Mouse (Mus musculus) hindbrain, embryonic 14.5 days (tissue): Measurements from ENCODE around the gene Babam2. TPM values are rescaled to one million over a fixed set of nuclear protein-coding genes. Genes with fewer than 3 reads are reported as not detected.

Experiments
- ATAC-seq: fragments of 200-750 bp; cut with Nextera tagmentation; 2 replicates; pipeline ENCODE4 v1.8.0; 2017; ENCODE audit warnings: moderate number of reproducible peaks, mild to moderate bottlenecking, moderate TSS enrichment, moderate library complexity; ENCODE audit not compliant: low FRiP score
- DNase-seq: peaks from one replicate; pipeline ENCODE4 v3.0.0-alpha.2; 2015; ENCODE audit warnings: low spot score
- H3K27ac ChIP-seq: fragments of 300-500 bp; sonication (generic); 2 replicates; pipeline ENCODE4 v1.5.1; 2014; ENCODE audit warnings: mild to moderate bottlenecking, moderate library complexity
- H3K27me3 ChIP-seq: fragments of 300-500 bp; sonication (generic); 2 replicates; pipeline ENCODE4 v1.6.1; 2014; ENCODE audit warnings: mild to moderate bottlenecking, low read length, mixed read lengths; ENCODE audit not compliant: control insufficient read depth, insufficient read depth
- H3K36me3 ChIP-seq: fragments of 300-500 bp; sonication (generic); replicated peaks from 2 replicates; pipeline ENCODE4 v1.6.1; 2014; ENCODE audit not compliant: control insufficient read depth, insufficient read depth
- H3K4me1 ChIP-seq: fragments of 300-500 bp; sonication (generic); replicated peaks from 2 replicates; pipeline ENCODE4 v1.6.1; 2014; ENCODE audit warnings: antibody characterized with exemption, low read length, mixed read lengths; ENCODE audit not compliant: control insufficient read depth, insufficient read depth
- H3K4me2 ChIP-seq: fragments of 300-500 bp; sonication (generic); replicated peaks from 2 replicates; pipeline ENCODE4 v1.6.1; 2014; ENCODE audit warnings: mild to moderate bottlenecking, moderate library complexity
- H3K4me3 ChIP-seq: fragments of 300-500 bp; sonication (generic); replicated peaks from 2 replicates; pipeline ENCODE4 v1.5.1; 2014; ENCODE audit warnings: mild to moderate bottlenecking, low read length
- H3K9ac ChIP-seq: fragments of 300-500 bp; sonication (generic); 2 replicates; pipeline ENCODE4 v1.6.1; 2014
- H3K9me3 ChIP-seq: fragments of 300-500 bp; sonication (generic); 2 replicates; pipeline ENCODE4 v1.6.1; 2016; ENCODE audit warnings: low read length; ENCODE audit not compliant: control insufficient read depth
- WGBS: fragments of 180-500 bp; shearing (Covaris S2); extraction: QIAGEN DNeasy Blood & Tissue Kit; methylation state at CpG from one replicate; pipeline ENCODE4 v1.1.7; 2014; 5-methylcytosine and 5-hydroxymethylcytosine counted together
- polyA plus RNA-seq: library from polyadenylated mRNA; unstranded; fragments of >200 nt; fragmentation: Nextera tagmentation; extraction: Ambion mirVana; gene quantifications from 2 replicates; pipeline ENCODE4 v1.2.1, GENCODE M21; 2014

Babam2 gene
- polyA plus RNA-seq, 1 experiment from 2014 or later: 39.8 TPM

- no peak overlapping the region for H3K4me2 ChIP-seq
- H3K9me3 ChIP-seq: no peaks in the 10 kb centered on the region
- no peaks in the 10 kb centered on the region for H3K27me3 ChIP-seq
- WGBS: 79% methylated on average over 8 of the region's 8 CpGs
- H3K9ac ChIP-seq: no peak overlapping the region
- no peak overlapping the region for H3K4me3 ChIP-seq
- H3K27ac ChIP-seq: no peak overlapping the region
- DNase-seq: no peak
- H3K4me1 ChIP-seq: no peaks in the 10 kb centered on the region
- ATAC-seq: no peak
- H3K36me3 ChIP-seq: no peaks in the 10 kb centered on the region
Measured at GRCm38 (mm10) chr5:32053476-32053875, 356.0 kb downstream of the Babam2 start.

- WGBS: 85% methylated on average over 3 of the region's 3 CpGs
- Histone ChIP-seq H3K27ac (no peak overlapping the region), H3K36me3 (no peaks in the 10 kb centered on the region), H3K27me3 (no peaks in the 10 kb centered on the region), H3K4me3 (no peak overlapping the region), H3K4me1 (no peaks in the 10 kb centered on the region), H3K9me3 (no peaks in the 10 kb centered on the region), H3K4me2 (no peak overlapping the region), H3K9ac (no peak overlapping the region)
- DNase-seq (no peak), ATAC-seq (no peak)
Measured at GRCm38 (mm10) chr5:32055676-32056075, 358.2 kb downstream of the Babam2 start.

GRCm38 (mm10) chr5:32056126-32056525 is 358.6 kb downstream of the Babam2 start:
- H3K4me1 ChIP-seq: no peaks in the 10 kb centered on the region
- no peaks in the 10 kb centered on the region for H3K27me3 ChIP-seq
- DNase-seq (no peak), ATAC-seq (no peak)
- no peaks in the 10 kb centered on the region for H3K36me3 ChIP-seq
- WGBS: 58% methylated on average over 1 of the region's 1 CpGs
- H3K27ac ChIP-seq: no peak overlapping the region
- no peak overlapping the region for H3K4me3 ChIP-seq
- H3K9me3 ChIP-seq: no peaks in the 10 kb centered on the region
- no peak overlapping the region for H3K4me2 ChIP-seq
- H3K9ac ChIP-seq: no peak overlapping the region

- H3K36me3 ChIP-seq: no peaks in the 10 kb centered on the region
- no peak overlapping the region for H3K27ac ChIP-seq
- no peaks in the 10 kb centered on the region for H3K4me1 ChIP-seq
- H3K9ac ChIP-seq: no peak overlapping the region
- no peak overlapping the region for H3K4me2 ChIP-seq
- H3K27me3 ChIP-seq: no peaks in the 10 kb centered on the region
- H3K4me3 ChIP-seq: no peak overlapping the region
- 80% methylated on average over 8 of the region's 8 CpGs for WGBS
- ATAC-seq (no peak), DNase-seq (no peak)
- no peaks in the 10 kb centered on the region for H3K9me3 ChIP-seq
Measured at GRCm38 (mm10) chr5:32058481-32059253, 361.2 kb downstream of the Babam2 start.

GRCm38 (mm10) chr5:32059254-32059796 is 361.8 kb downstream of the Babam2 start:
- H3K9ac ChIP-seq: no peak overlapping the region
- 74% methylated on average over 8 of the region's 8 CpGs for whole genome bisulfite sequencing
- DNase-seq (no peak), ATAC-seq (no peak)
- H3K4me2 ChIP-seq: no peak overlapping the region
- no peak overlapping the region for H3K27ac ChIP-seq
- H3K36me3 ChIP-seq: no peaks in the 10 kb centered on the region
- no peaks in the 10 kb centered on the region for H3K27me3 ChIP-seq
- H3K4me1 ChIP-seq: no peaks in the 10 kb centered on the region
- no peaks in the 10 kb centered on the region for H3K9me3 ChIP-seq
- no peak overlapping the region for H3K4me3 ChIP-seq

GRCm38 (mm10) chr5:32060485-32060884 is 363.0 kb downstream of the Babam2 start:
- no peak for DNase-seq
- Histone ChIP-seq H3K27me3 (no peaks in the 10 kb centered on the region), H3K4me3 (no peak overlapping the region), H3K27ac (no peak overlapping the region), H3K9ac (no peak overlapping the region), H3K9me3 (no peaks in the 10 kb centered on the region), H3K36me3 (no peaks in the 10 kb centered on the region), H3K4me2 (no peak overlapping the region), H3K4me1 (no peaks in the 10 kb centered on the region)
- ATAC-seq: no peak
- 100% methylated on average over 2 of the region's 2 CpGs for WGBS

- Histone ChIP-seq H3K4me2 (no peak overlapping the region), H3K27me3 (no peaks in the 10 kb centered on the region), H3K9ac (no peak overlapping the region), H3K4me1 (no peaks in the 10 kb centered on the region), H3K36me3 (no peaks in the 10 kb centered on the region), H3K9me3 (no peaks in the 10 kb centered on the region), H3K4me3 (no peak overlapping the region), H3K27ac (no peak overlapping the region)
- WGBS: 87% methylated on average over 1 of the region's 1 CpGs
- ATAC-seq (no peak), DNase-seq (no peak)
Measured at GRCm38 (mm10) chr5:32061854-32062253, 364.4 kb downstream of the Babam2 start.

- Histone ChIP-seq H3K4me1 (no peaks in the 10 kb centered on the region), H3K9ac (no peak overlapping the region), H3K4me2 (no peak overlapping the region), H3K4me3 (no peak overlapping the region), H3K9me3 (no peaks in the 10 kb centered on the region), H3K27me3 (no peaks in the 10 kb centered on the region), H3K36me3 (no peaks in the 10 kb centered on the region), H3K27ac (no peak overlapping the region)
- ATAC-seq (no peak), DNase-seq (no peak)
- 75% methylated on average over 2 of the region's 2 CpGs for WGBS
Measured at GRCm38 (mm10) chr5:32064341-32065105, 367.0 kb downstream of the Babam2 start.

GRCm38 (mm10) chr5:32066015-32066734 is 368.7 kb downstream of the Babam2 start:
- H3K27me3 ChIP-seq: no peaks in the 10 kb centered on the region
- H3K9ac ChIP-seq: no peak overlapping the region
- WGBS: 85% methylated on average over 5 of the region's 5 CpGs
- H3K9me3 ChIP-seq: no peaks in the 10 kb centered on the region
- no peak overlapping the region for H3K4me3 ChIP-seq
- no peaks in the 10 kb centered on the region for H3K36me3 ChIP-seq
- no peaks in the 10 kb centered on the region for H3K4me1 ChIP-seq
- DNase-seq (no peak), ATAC-seq (no peak)
- no peak overlapping the region for H3K27ac ChIP-seq
- no peak overlapping the region for H3K4me2 ChIP-seq
